Mouse (Mus musculus): ENCODE measurements at regions not wholly inside any gene's neighbourhood (a gene's known extent, or its start where the extent isn't known, plus 50 kb on each side); places are given as distances from the start of the nearest gene placed in this dataset.

GRCm38 (mm10) chr1:35579992-35580391 lies 488.2 kb upstream of the Hs6st1 start:
- no peak for TF ChIP-seq CTCF (IDR thresholded peaks at IDR 0.05; ENCODE audit: borderline replicate concordance, insufficient read depth, low read length)
- TF ChIP-seq POLR2A (IDR thresholded peaks at IDR 0.05; ENCODE audit: low read depth, low read length): no peak

All from embryonic fibroblast, embryonic 13.5 days (primary cell).